Mouse (Mus musculus): ENCODE data around the gene Ptprr.

The Ptprr gene

DNA sequence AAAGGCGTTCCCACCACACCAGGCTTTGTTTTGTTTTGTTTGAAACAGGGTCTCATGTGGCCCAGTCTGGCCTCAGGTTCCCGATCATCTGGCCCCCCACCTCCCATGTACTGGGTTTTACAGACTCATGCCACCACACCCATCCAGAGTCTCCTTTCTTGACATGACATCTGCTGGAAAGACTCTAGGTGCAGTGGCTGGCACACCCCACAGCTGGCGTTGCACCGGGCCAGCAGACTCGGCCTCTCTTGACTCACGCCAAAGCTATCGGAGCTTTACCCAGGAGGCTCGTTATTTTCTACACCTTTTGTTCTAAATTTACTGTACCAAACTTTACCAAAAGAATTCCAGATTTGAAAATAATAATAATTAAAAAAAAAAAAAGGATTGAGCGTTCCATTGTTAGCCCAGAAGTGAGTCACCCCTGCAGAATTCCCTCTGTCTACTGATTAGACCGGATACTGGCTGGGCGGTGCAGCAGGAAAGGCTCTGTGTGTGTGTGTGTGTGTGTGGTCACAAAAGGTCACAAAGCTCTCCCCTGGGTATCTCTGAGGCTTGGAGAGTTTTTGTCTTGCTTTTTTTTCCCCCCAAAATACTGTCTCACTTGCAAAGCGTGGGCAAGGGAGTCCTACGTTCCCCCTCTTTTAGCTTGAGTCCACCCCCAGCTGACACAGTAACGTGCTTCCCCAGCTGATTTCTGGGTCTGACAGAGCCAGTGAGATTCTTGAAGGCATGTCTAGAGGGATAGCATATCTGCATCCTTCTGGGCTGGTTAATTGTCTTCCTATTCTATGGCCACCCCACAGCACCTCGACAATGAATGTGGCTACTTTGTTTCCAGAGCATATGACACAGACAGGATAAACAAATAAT, 248.8 kb downstream of the Ptprr start:
- DNase-seq (ENCODE audit: low spot score in 2 of 2): no peak

- no peak for DNase-seq (ENCODE audit: low spot score in 2 of 2)
Observed at GRCm38 (mm10) chr10:116267434-116267822, 249.4 kb downstream of the Ptprr start.

DNA sequence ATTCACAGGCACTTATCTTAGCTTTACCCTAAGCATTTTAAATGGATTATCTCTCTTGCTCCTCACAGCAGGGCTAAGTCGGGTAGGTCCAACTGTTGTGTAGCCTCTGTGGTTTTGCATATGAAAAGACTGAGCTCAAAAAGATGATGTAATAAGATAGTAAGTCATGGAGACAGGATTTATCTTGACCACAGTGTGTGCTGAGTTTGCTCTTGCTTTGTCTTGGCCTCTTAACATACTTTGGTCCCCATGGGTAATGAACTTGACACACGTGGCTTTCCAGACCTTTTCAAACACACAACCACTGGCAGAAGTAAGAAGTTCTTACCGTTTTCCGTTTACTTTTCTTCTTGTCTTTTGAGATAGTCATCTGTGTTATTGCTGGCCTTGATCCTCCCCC, 250.3 kb downstream of the Ptprr start:
- no peak for DNase-seq (ENCODE audit: low spot score in 2 of 2)

- no peak for DNase-seq (ENCODE audit: low spot score in 2 of 2)
Observed at GRCm38 (mm10) chr10:116270646-116271469, 252.8 kb downstream of the Ptprr start.

DNA sequence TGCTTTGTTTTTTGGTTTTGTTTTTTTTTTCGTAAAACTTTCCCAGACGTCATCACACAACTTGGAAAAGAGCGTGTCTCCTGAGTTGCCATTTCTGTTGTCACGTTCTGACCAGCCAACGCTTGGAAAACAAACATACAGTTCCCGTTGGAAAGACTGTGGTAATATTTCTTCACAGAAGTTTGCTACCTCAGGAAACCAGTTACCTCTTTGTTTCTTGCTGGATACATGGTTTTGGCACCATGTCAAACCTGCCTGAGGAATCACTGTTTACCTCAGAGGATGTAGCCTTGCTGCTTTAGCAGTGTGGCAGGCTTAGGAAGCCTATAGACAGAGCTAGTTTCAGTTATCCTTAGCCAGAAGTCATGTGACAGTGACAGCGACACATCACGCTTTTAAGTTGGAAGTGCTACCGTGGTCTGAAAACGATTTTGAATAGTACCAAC, 253.5 kb downstream of the Ptprr start:
- DNase-seq (ENCODE audit: low spot score in 2 of 2): no peak

DNA sequence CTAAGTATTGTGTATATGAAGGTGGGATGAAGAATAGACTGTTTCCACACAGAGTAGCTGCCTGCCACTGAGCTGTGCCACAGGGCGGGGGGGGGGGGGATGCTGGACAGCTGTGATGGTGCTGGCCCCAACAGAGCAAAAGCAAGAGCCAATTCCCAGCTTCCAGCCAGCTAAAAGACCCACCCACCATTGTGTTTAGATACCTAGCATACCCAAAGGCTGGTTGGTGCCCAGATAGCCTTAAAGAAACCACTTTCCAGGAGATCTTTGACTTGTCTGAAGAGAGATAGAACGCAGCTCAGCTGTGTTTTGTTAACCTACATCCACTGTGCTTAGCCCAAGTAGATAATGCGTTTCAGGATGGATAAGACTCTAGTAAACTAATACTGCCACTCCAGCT, 254.1 kb downstream of the Ptprr start:
- DNase-seq (ENCODE audit: low spot score in 2 of 2): no peak

DNA sequence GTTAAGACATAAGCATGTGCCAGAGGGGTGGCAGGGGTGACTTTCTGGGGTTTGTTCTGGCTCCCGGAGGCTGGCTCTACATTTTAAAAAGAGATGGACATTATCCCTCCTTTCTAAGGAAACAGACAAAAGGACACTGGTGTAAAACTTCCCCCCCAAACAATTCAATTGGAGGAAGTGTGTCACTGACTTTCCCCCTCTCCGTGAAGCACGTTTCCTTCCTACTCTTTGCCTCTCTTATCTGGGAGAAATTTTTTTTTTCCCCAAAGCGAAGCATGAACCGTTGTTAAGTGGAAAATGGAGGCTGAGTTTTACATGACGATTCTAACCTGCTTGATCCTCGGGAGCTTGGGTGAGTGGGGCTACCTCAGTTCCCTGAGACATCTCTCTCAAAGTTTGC, 257.3 kb downstream of the Ptprr start, which contains the start of gene Ptprb:
Gene Ptprb, plus strand, starts transcription at position 244 of the 400 bp plus-strand sequence.
- DNase-seq (ENCODE audit: low spot score in 2 of 2): no peak

- no peak for DNase-seq (ENCODE audit: low spot score in 2 of 2)
Observed at GRCm38 (mm10) chr10:116286697-116287344, 268.8 kb downstream of the Ptprr start.

DNA sequence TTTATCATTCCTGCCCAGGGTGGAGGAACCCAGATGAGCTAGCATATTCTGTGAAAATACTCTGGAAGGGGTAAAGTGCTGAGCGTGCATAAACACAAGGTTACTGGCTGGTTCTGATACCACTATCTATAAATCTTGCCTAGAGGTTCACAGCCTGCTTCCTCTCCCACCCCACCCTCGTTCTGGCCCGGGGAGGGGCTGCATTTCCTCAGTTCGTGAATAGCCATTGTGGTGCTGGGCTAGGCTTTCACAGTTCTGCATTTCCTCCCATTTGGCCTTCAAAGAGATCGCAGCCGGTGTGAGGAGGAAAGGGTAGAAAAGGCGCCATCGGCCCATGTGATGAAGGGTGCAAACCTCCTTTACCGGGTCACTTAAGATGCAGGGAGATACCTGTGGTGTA, 270.1 kb downstream of the Ptprr start:
- DNase-seq (ENCODE audit: low spot score in 2 of 2): no peak

GRCm38 (mm10) chr10:116290483-116290882, 272.5 kb downstream of the Ptprr start:
- DNase-seq (ENCODE audit: low spot score in 2 of 2): no peak

GRCm38 (mm10) chr10:116291153-116291755, 273.2 kb downstream of the Ptprr start:
- DNase-seq (ENCODE audit: low spot score in 2 of 2): peak; percentile 70 to 73

DNA sequence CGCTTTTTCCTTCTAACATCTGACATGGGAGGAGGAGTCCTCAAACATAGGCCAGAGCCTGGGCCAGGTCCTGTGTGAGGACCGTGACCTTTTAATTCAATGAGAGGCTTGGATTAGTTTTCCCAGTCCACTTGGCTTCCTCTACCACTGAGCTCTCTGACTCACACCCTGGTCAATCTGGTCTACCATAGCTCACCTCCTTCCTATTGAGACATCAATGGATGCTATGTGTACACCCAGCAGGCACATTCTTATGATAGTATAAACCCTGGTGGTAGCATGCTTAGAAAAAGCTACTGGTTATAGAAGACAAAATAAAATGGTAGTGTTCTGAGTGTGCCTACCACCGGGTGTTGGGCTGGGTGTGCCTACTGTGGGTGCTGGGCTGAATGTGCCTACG, 278.4 kb downstream of the Ptprr start:
- no peak for DNase-seq (ENCODE audit: low spot score in 2 of 2)

- no peak for DNase-seq (ENCODE audit: low spot score in 2 of 2)
Observed at GRCm38 (mm10) chr10:116297854-116298253, 279.8 kb downstream of the Ptprr start.

DNA sequence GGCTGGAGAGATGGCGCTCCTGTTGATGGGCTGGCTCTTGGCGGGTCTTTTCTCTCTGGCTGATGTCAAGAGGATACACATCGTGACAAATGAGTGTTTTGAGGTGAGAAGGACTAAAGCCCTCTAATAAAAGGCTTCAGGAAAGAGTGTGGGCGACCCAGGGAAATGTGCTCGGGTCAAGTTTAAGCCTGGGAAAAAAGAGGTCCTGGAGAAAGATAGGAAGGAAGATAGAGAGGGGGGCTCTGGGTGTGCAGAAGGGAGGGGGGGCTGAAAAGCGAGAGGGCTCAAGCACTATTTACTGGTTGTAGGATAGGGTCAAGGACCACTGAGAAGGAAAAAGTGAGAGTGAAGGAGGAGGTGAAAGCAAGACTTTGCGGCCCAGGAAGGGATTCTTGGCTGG, 282.8 kb downstream of the Ptprr start:
- DNase-seq (ENCODE audit: low spot score in 2 of 2): no peak

GRCm38 (mm10) chr10:116301258-116301657, 283.2 kb downstream of the Ptprr start:
- no peak for DNase-seq (ENCODE audit: low spot score in 2 of 2)

- DNase-seq (ENCODE audit: low spot score in 2 of 2): no peak
Observed at GRCm38 (mm10) chr10:116304355-116304754, 286.3 kb downstream of the Ptprr start.

DNA sequence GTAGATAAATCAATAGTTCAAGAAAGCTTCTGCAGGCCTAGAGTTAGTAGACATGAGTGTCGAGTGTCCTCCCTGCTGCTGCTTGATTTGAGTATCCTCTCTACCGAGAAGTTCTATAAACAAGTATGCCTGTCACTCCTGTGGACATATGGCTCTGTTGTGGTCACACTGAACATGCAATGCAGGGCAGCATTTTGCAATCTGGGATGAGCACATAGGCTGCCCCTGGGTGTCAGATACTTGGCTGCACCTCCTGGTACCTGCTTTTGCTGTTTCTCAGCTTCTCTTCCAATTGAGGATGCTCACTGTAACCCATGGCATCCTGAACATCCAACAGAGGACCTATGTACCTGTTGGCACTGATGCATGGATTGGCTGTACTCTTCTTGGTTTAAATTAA, 291.4 kb downstream of the Ptprr start:
- no peak for DNase-seq (ENCODE audit: low spot score in 2 of 2)

DNA sequence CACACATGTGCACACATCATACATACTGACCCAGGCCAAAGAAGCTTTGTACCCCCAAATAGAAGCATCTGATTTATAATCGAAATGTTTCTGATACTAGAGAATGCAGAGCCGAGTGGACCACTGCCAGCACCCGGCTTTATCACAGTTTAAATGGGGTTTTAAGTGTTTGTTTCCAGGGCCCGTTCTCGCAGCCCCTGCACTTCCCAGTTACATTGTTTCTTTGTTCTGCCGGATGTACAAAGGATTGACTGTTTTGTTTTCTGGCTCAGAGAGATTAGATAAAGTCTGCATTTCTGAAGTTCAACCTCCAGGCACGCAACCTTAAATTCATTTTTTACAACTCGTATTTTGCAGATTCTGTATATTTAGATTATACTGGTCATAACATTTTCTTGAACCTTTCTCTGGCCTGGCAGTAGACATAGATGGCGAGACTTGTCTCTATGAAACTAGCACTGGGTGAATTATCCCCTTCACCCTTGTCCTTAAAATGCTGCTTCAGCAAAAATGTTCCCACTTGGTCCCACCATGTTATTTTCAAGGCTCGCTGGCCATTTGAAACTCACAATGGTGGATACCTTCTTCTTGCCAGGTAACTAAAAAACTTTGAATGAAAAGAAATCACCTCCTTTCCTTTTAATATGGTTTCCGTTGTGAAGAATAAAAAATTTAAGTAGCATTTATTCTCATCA, 292.6 kb downstream of the Ptprr start:
- DNase-seq (ENCODE audit: low spot score in 2 of 2): no peak

DNA sequence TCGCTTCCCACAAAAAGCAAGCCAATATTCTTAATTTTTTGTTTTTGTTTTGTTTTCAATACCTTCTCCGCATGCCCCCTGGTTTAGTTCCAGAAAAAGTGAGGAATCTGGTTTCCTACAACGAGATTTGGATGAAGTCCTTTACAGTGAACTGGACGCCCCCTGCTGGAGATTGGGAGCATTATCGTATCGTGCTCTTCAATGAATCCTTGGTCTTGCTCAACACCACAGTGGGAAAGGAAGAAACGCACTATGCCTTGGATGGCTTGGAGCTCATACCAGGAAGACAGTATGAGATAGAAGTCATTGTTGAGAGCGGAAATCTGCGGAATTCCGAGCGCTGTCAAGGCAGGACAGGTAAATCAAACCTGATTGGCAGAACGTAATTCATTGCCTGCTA, 301.2 kb downstream of the Ptprr start:
- DNase-seq (ENCODE audit: low spot score in 2 of 2): peak; percentile 16 to 84
